Mouse (Mus musculus): Measurements from ENCODE around the gene Itpkc. TPM values are rescaled to one million over a fixed set of nuclear protein-coding genes. Genes with fewer than 3 reads are reported as not detected.

Gene Itpkc
- polyA plus RNA-seq, 1 experiment from 2014 or later: 6.6 TPM

DNA sequence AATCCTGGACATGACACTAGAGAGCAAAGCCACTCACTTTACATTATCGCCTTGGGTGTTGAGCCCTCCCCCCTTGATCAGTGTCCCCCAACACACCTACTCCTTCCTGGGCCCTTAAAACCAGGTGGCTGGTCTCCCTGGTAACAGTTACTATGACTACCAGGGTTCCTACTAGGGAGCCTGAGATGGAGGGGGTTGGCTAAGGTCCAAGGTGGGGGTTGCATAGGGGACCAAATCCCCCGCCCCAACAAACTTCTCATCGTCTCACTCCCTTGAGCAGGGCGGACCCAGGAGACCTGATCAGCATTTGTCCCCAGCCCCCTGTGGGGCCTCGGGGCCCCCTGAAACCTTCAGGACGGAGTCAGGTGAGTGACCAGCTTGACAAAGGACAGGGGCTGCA, 33.4 kb upstream of the Itpkc start:
- Histone ChIP-seq H3K4me2 (ENCODE audit: low read depth, low read length, severe bottlenecking) (no peak overlapping the region), H3K36me3 (ENCODE audit: control insufficient read depth, insufficient read depth, low read length) (no peaks in the 10 kb centered on the region; the same call in 1 of the 2 replicates), H3K27ac (ENCODE audit: low read depth, low read length) (no peak overlapping the region), H3K4me1 (replicated peaks; ENCODE audit: control insufficient read depth, insufficient read depth, low read length) (peaks cover 12% of the 10 kb centered on the region; the same call in 1 of the 2 replicates), H3K4me3 (ENCODE audit: low read depth, low read length) (no peak overlapping the region), H3K9me3 (ENCODE audit: control insufficient read depth, low read length) (no peaks in the 10 kb centered on the region), H3K27me3 (ENCODE audit: control insufficient read depth, insufficient read depth, low read length) (no peaks in the 10 kb centered on the region), H3K9ac (ENCODE audit: low read length) (no peak overlapping the region)
- DNase-seq (ENCODE audit: low spot score) (no peak), ATAC-seq (replicated peaks; ENCODE audit: low FRiP score) (no peak)
- WGBS: 81% methylated on average over 6 of the region's 6 CpGs

DNA sequence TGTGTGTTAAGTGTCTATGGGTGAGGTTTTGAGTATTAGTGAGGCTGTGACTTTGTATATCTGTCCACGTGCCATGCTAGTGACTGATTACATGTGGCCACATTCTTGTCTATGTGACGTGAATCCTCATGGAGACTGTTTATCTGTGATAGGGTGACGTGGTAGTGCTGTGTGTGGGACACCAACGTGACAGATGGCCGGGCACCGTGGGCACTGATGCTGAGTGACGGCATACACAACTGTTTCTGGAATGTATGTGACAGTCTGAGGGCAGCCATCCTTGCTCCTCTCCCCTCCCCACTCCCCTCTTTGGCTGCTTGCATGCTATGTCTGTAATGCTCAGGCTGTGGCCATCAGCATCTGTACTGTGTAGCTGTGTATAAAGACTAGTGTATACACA, 32.4 kb upstream of the Itpkc start:
- 87% methylated on average over 7 of the region's 7 CpGs for whole genome bisulfite sequencing
- peaks cover 16% of the 10 kb centered on the region; the same call in 1 of the 2 replicates for H3K4me1 ChIP-seq (replicated peaks; ENCODE audit: control insufficient read depth, insufficient read depth, low read length)
- ATAC-seq (replicated peaks; ENCODE audit: low FRiP score): no peak
- no peak overlapping the region; the same call in 1 of the 2 replicates for H3K4me2 ChIP-seq (ENCODE audit: low read depth, low read length, severe bottlenecking)
- no peak overlapping the region for H3K4me3 ChIP-seq (ENCODE audit: low read depth, low read length)
- H3K36me3 ChIP-seq (ENCODE audit: control insufficient read depth, insufficient read depth, low read length): no peaks in the 10 kb centered on the region; the same call in 1 of the 2 replicates
- H3K27ac ChIP-seq (ENCODE audit: low read depth, low read length): no peak overlapping the region
- H3K9me3 ChIP-seq (ENCODE audit: control insufficient read depth, low read length): no peaks in the 10 kb centered on the region
- no peak overlapping the region; the same call in 1 of the 2 replicates for H3K9ac ChIP-seq (ENCODE audit: low read length)
- DNase-seq (ENCODE audit: low spot score): no peak
- no peaks in the 10 kb centered on the region for H3K27me3 ChIP-seq (ENCODE audit: control insufficient read depth, insufficient read depth, low read length)

- H3K9ac ChIP-seq (ENCODE audit: low read length): peak overlapping the region; percentile 81
- H3K9me3 ChIP-seq (ENCODE audit: control insufficient read depth, low read length): no peaks in the 10 kb centered on the region
- no peaks in the 10 kb centered on the region for H3K27me3 ChIP-seq (ENCODE audit: control insufficient read depth, insufficient read depth, low read length)
- DNase-seq (ENCODE audit: low spot score): no peak
- 43% methylated on average over 5 of the region's 5 CpGs for WGBS
- peak overlapping the region; percentile 84 for H3K4me3 ChIP-seq (ENCODE audit: low read depth, low read length)
- H3K4me2 ChIP-seq (ENCODE audit: low read depth, low read length, severe bottlenecking): peak overlapping the region; percentile 83
- peaks cover 16% of the 10 kb centered on the region; the same call in 1 of the 2 replicates for H3K4me1 ChIP-seq (replicated peaks; ENCODE audit: control insufficient read depth, insufficient read depth, low read length)
- H3K36me3 ChIP-seq (ENCODE audit: control insufficient read depth, insufficient read depth, low read length): no peaks in the 10 kb centered on the region; the same call in 1 of the 2 replicates
- 0 out of 2 replicates have a peak overlapping the region, but pooled peaks have one; percentile 76 for H3K27ac ChIP-seq (ENCODE audit: low read depth, low read length)
- ATAC-seq (replicated peaks; ENCODE audit: low FRiP score): no peak
Observed at GRCm38 (mm10) chr7:27259771-27260170, 31.3 kb upstream of the Itpkc start.

DNA sequence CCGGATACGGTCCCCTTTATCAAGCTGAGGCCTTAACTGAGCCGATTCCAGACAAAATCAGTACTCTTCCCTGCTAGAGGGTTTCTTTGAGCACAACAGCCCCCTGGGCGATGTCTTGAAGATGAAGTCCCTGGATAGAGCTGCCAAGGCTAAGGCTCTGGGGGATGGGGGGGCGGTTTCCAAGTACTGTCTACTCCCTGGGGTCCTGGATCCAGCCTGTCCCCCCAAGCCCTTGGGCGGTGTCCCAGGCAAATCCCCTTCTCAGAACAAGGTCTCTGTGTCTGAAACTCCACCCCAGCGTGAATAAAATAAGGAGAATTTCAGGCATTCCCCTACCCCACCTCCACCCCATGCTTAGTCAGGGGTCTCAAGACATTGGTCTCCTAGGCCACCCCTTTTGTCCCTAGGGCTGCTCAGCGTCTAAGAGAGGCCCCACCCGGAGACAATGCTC, 30.8 kb upstream of the Itpkc start:
- WGBS: 2% methylated on average over 9 of the region's 9 CpGs
- Histone ChIP-seq H3K36me3 (ENCODE audit: control insufficient read depth, insufficient read depth, low read length) (no peaks in the 10 kb centered on the region; the same call in 1 of the 2 replicates), H3K27me3 (ENCODE audit: control insufficient read depth, insufficient read depth, low read length) (no peaks in the 10 kb centered on the region), H3K9me3 (ENCODE audit: control insufficient read depth, low read length) (no peaks in the 10 kb centered on the region), H3K9ac (ENCODE audit: low read length) (peak overlapping the region; percentile 81), H3K27ac (ENCODE audit: low read depth, low read length) (peak overlapping the region; percentile 76), H3K4me1 (replicated peaks; ENCODE audit: control insufficient read depth, insufficient read depth, low read length) (peaks cover 16% of the 10 kb centered on the region; the same call in 1 of the 2 replicates), H3K4me2 (ENCODE audit: low read depth, low read length, severe bottlenecking) (peak overlapping the region; percentile 83), H3K4me3 (ENCODE audit: low read depth, low read length) (peak overlapping the region; percentile 84)
- DNase-seq (ENCODE audit: low spot score) (peak; percentile 63), ATAC-seq (replicated peaks; ENCODE audit: low FRiP score) (peak; percentile 11; the same call in 1 of the 2 replicates)

DNA sequence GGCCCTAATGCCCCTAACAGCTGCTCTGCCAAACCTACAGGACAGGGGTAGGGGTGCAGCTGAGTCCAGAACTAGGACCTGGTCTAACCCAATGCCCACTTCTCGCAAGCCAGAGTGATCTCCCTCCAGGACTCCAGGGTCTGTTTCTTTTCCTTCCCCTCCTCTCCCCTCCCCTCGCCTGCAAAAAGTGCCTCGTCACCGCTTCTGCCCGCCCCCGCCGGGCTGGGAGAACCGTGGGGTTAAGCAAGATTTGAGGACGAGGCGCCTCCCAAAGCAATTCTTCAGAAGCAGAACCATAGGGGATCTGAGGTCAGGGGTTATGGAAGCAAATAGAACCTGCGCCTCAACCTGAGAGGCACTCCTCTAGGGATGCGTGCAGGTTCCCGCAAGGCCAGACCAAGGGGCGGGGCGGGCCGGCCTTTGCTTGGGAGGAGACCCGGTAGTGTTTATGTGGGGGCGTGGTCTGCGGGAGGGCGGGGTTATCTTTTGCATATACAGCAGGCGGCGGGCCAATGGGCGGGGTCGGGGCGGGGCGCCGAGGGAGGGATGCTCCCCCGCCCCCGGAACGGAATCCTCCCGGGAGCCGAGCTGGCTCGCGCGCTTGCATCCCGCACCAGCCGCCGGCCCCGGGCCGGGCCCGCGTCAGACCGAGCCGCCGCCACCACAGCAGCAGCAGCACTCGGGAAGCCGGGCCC, 29.9 kb upstream of the Itpkc start, which contains the start of gene Numbl:
Numbl (plus strand) TSS at position 229 of the 695 bp plus-strand sequence.
- ATAC-seq (replicated peaks; ENCODE audit: low FRiP score) (peak; percentile 87), DNase-seq (ENCODE audit: low spot score) (peak; percentile 99)
- WGBS: under 1% methylated on average over 34 of the region's 47 CpGs
- peak within 1 kb of the TSS; percentile 76 for H3K27ac ChIP-seq (ENCODE audit: low read depth, low read length)
- H3K9ac ChIP-seq (ENCODE audit: low read length): peak within 1 kb of the TSS; percentile 81
- H3K27me3 ChIP-seq (ENCODE audit: control insufficient read depth, insufficient read depth, low read length): no peaks in the 10 kb centered on the region
- no peaks in the 10 kb centered on the region for H3K9me3 ChIP-seq (ENCODE audit: control insufficient read depth, low read length)
- H3K4me2 ChIP-seq (ENCODE audit: low read depth, low read length, severe bottlenecking): peak within 1 kb of the TSS; percentile 83
- peaks cover 16% of the 10 kb centered on the region; the same call in 1 of the 2 replicates for H3K4me1 ChIP-seq (replicated peaks; ENCODE audit: control insufficient read depth, insufficient read depth, low read length)
- H3K36me3 ChIP-seq (ENCODE audit: control insufficient read depth, insufficient read depth, low read length): no peaks in the 10 kb centered on the region; the same call in 1 of the 2 replicates
- H3K4me3 ChIP-seq (ENCODE audit: low read depth, low read length): peak within 1 kb of the TSS; percentile 84

DNA sequence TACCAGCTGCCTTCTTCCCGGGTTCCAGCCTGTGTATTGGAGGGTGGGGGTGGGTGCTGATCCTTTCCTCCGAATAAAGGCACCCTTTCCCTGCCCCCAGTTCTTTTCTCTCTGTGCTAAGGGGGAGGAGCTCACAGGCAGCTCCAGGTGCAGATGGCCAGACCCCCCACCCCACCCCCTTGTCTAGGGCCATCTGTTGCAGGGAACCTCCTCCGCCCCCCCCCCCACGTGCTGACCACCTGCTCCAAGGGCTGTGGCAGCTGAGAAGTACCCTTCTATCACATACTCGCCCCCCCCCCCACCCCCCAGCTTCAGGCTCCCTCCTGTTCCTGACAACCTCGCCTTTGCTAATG, 29.4 kb upstream of the Itpkc start:
- Histone ChIP-seq H3K36me3 (ENCODE audit: control insufficient read depth, insufficient read depth, low read length) (no peaks in the 10 kb centered on the region; the same call in 1 of the 2 replicates), H3K27ac (ENCODE audit: low read depth, low read length) (peak overlapping the region; percentile 58), H3K4me2 (ENCODE audit: low read depth, low read length, severe bottlenecking) (peak overlapping the region; percentile 83), H3K9ac (ENCODE audit: low read length) (peak overlapping the region; percentile 14), H3K9me3 (ENCODE audit: control insufficient read depth, low read length) (no peaks in the 10 kb centered on the region), H3K4me3 (ENCODE audit: low read depth, low read length) (peak overlapping the region; percentile 84; the same call in 1 of the 2 replicates), H3K4me1 (replicated peaks; ENCODE audit: control insufficient read depth, insufficient read depth, low read length) (peaks cover 16% of the 10 kb centered on the region; the same call in 1 of the 2 replicates), H3K27me3 (ENCODE audit: control insufficient read depth, insufficient read depth, low read length) (no peaks in the 10 kb centered on the region)
- peak; percentile 81 for DNase-seq (ENCODE audit: low spot score)
- no peak; the same call in 1 of the 2 replicates for ATAC-seq (replicated peaks; ENCODE audit: low FRiP score)
- 0% methylated on average over 5 of the region's 6 CpGs for WGBS

DNA sequence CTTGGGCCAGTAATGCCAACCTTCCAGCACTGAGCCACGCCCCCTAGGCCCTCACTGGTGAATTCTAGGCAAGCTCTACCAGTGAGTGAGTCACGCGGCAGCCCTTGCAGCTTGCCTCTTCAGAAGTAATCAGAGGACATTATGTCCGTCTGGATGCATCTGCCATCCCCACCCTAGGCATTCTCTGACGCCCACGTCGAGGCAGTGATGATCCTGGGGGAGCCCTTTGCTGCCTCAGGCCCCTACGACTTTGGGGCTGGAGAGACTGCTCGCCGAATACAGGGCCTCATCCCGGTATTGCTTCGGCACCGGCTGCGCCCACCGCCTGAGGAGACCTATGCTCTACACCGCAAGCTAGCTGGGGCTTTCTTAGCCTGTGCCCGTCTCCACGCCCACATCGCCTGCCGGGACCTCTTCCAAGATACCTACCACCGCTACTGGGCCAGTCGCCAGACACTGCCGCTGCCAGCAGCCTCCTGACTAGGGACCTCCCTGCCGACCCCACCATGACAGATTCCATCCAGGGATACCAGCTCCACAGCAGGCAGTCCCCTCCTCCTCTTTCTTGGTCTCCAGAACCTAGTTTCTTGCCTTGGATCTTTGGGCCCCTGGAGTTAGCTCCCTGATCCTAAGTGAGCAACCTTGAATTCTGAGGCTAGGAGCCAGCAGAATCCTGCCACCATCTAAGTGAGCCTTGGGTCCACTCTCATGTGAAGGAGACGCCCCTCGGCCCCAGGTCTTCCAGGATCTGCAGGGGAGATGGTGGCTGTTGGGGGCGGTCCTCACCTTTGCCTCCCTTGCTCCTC, 28.8 kb upstream of the Itpkc start:
- Histone ChIP-seq H3K27ac (ENCODE audit: low read depth, low read length) (peak overlapping the region; percentile 58), H3K27me3 (ENCODE audit: control insufficient read depth, insufficient read depth, low read length) (no peaks in the 10 kb centered on the region), H3K4me3 (ENCODE audit: low read depth, low read length) (peak overlapping the region; percentile 8; the same call in 1 of the 2 replicates), H3K4me1 (replicated peaks; ENCODE audit: control insufficient read depth, insufficient read depth, low read length) (peaks cover 16% of the 10 kb centered on the region; the same call in 1 of the 2 replicates), H3K36me3 (ENCODE audit: control insufficient read depth, insufficient read depth, low read length) (no peaks in the 10 kb centered on the region), H3K4me2 (ENCODE audit: low read depth, low read length, severe bottlenecking) (peak overlapping the region; percentile 83), H3K9ac (ENCODE audit: low read length) (peak overlapping the region; percentile 14), H3K9me3 (ENCODE audit: control insufficient read depth, low read length) (no peaks in the 10 kb centered on the region)
- WGBS: 15% methylated on average over 27 of the region's 27 CpGs
- DNase-seq (ENCODE audit: low spot score) (peak; percentile 65), ATAC-seq (replicated peaks; ENCODE audit: low FRiP score) (peak; percentile 34)

GRCm38 (mm10) chr7:27255721-27256120, 27.3 kb upstream of the Itpkc start:
- no peak overlapping the region for H3K27ac ChIP-seq (ENCODE audit: low read depth, low read length)
- no peaks in the 10 kb centered on the region for H3K27me3 ChIP-seq (ENCODE audit: control insufficient read depth, insufficient read depth, low read length)
- no peak overlapping the region for H3K4me2 ChIP-seq (ENCODE audit: low read depth, low read length, severe bottlenecking)
- no peak overlapping the region for H3K4me3 ChIP-seq (ENCODE audit: low read depth, low read length)
- no peaks in the 10 kb centered on the region for H3K9me3 ChIP-seq (ENCODE audit: control insufficient read depth, low read length)
- H3K9ac ChIP-seq (ENCODE audit: low read length): no peak overlapping the region
- 84% methylated on average over 3 of the region's 3 CpGs for WGBS
- ATAC-seq (replicated peaks; ENCODE audit: low FRiP score): no peak
- DNase-seq (ENCODE audit: low spot score): no peak
- no peaks in the 10 kb centered on the region for H3K36me3 ChIP-seq (ENCODE audit: control insufficient read depth, insufficient read depth, low read length)
- peaks cover 15% of the 10 kb centered on the region; the same call in 1 of the 2 replicates for H3K4me1 ChIP-seq (replicated peaks; ENCODE audit: control insufficient read depth, insufficient read depth, low read length)

Measured in forebrain, embryonic 11.5 days (tissue).